Mouse (Mus musculus): ENCODE results near the gene Rasgrp3.

DNA sequence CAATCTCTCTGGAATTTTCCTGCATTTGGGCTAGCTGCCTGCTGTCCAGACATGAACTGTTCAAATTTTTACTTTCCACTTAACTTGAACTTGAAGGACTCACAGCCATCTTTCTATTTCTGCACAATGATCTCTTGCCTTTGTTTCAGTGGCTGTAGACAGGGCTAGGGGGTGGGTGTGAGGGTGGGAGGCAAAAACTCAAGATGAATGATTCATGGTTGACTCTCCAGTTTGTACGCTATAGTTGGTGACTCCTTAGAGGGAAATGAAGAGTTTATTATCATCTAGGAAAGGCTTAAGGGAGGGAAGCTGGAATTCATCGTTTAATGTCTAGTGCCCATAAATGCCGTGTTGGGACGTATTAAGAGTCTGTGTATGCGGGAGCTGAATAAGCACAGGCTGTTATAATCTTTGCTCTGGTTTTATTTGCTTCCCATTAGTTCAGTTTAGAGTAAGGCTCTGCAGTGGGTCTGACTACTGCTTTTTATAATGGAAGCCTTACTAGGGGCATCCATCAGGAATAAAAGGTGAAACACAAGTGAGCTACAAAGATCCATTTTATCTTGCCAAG is 5.6 kb downstream of the Rasgrp3 start:
- TF ChIP-seq CTCF (IDR thresholded peaks at IDR 0.05) (no peak), POLR2A (IDR thresholded peaks at IDR 0.05; ENCODE audit: insufficient read depth, low read depth, low read length) (no peak), EP300 (IDR thresholded peaks at IDR 0.05; ENCODE audit: insufficient read depth, low read depth, low read length) (no peak)
